Mouse (Mus musculus): Measurements from ENCODE around the gene Kbtbd12. TPM values are rescaled to one million over a fixed set of nuclear protein-coding genes. Genes with fewer than 3 reads are reported as not detected.

Kbtbd12 gene
- polyA plus RNA-seq, 1 experiment from 2014 or later: 0.28 TPM

GRCm38 (mm10) chr6:88675815-88676214, 38.1 kb upstream of the Kbtbd12 start:
- H3K4me2 ChIP-seq (replicated peaks; ENCODE audit: low read depth): no peak overlapping the region
- no peak overlapping the region for H3K9ac ChIP-seq (ENCODE audit: low read length)
- H3K27ac ChIP-seq (replicated peaks): no peak overlapping the region
- no peaks in the 10 kb centered on the region for H3K27me3 ChIP-seq (ENCODE audit: control insufficient read depth, insufficient read depth, low read length)
- no peaks in the 10 kb centered on the region for H3K4me1 ChIP-seq (replicated peaks; ENCODE audit: control insufficient read depth, insufficient read depth)
- H3K9me3 ChIP-seq (ENCODE audit: control insufficient read depth, low read length): no peaks in the 10 kb centered on the region
- DNase-seq (ENCODE audit: low spot score) (no peak), ATAC-seq (ENCODE audit: low FRiP score, low TSS enrichment) (no peak)
- H3K4me3 ChIP-seq (ENCODE audit: low read depth, low read length): no peak overlapping the region
- TF ChIP-seq EP300 (optimal IDR thresholded peaks at IDR 0.05): no peak
- TF ChIP-seq CTCF (IDR thresholded peaks at IDR 0.05; ENCODE audit: low read depth): no peak
- no peaks in the 10 kb centered on the region for H3K36me3 ChIP-seq (ENCODE audit: control insufficient read depth, insufficient read depth, low read length)
- 67% methylated on average over 2 of the region's 2 CpGs for WGBS

GRCm38 (mm10) chr6:88662284-88662683, 24.5 kb upstream of the Kbtbd12 start:
- Histone ChIP-seq H3K27me3 (ENCODE audit: control insufficient read depth, insufficient read depth, low read length) (no peaks in the 10 kb centered on the region), H3K9me3 (ENCODE audit: control insufficient read depth, low read length) (no peaks in the 10 kb centered on the region), H3K9ac (ENCODE audit: low read length) (no peak overlapping the region), H3K36me3 (ENCODE audit: control insufficient read depth, insufficient read depth, low read length) (no peaks in the 10 kb centered on the region), H3K4me3 (ENCODE audit: low read depth, low read length) (no peak overlapping the region), H3K4me2 (replicated peaks; ENCODE audit: low read depth) (no peak overlapping the region), H3K4me1 (replicated peaks; ENCODE audit: control insufficient read depth, insufficient read depth) (no peaks in the 10 kb centered on the region), H3K27ac (replicated peaks) (no peak overlapping the region)
- no peak for DNase-seq (ENCODE audit: low spot score)
- no peak for ATAC-seq (ENCODE audit: low FRiP score, low TSS enrichment)
- WGBS: 89% methylated on average over 3 of the region's 3 CpGs
- TF ChIP-seq EP300 (optimal IDR thresholded peaks at IDR 0.05) (no peak), CTCF (IDR thresholded peaks at IDR 0.05; ENCODE audit: low read depth) (no peak)

- ATAC-seq (ENCODE audit: low FRiP score, low TSS enrichment) (no peak), DNase-seq (ENCODE audit: low spot score) (no peak)
- no peaks in the 10 kb centered on the region for H3K36me3 ChIP-seq (ENCODE audit: control insufficient read depth, insufficient read depth, low read length)
- no peaks in the 10 kb centered on the region for H3K9me3 ChIP-seq (ENCODE audit: control insufficient read depth, low read length)
- no peak for TF ChIP-seq EP300 (optimal IDR thresholded peaks at IDR 0.05)
- no peak for TF ChIP-seq CTCF (IDR thresholded peaks at IDR 0.05; ENCODE audit: low read depth)
- H3K4me2 ChIP-seq (replicated peaks; ENCODE audit: low read depth): no peak overlapping the region
- H3K9ac ChIP-seq (ENCODE audit: low read length): no peak overlapping the region
- H3K4me1 ChIP-seq (replicated peaks; ENCODE audit: control insufficient read depth, insufficient read depth): no peaks in the 10 kb centered on the region
- no peak overlapping the region for H3K27ac ChIP-seq (replicated peaks)
- 86% methylated on average over 2 of the region's 2 CpGs for WGBS
- H3K4me3 ChIP-seq (ENCODE audit: low read depth, low read length): no peak overlapping the region
- H3K27me3 ChIP-seq (ENCODE audit: control insufficient read depth, insufficient read depth, low read length): no peaks in the 10 kb centered on the region
Measured at GRCm38 (mm10) chr6:88661696-88662095, 23.9 kb upstream of the Kbtbd12 start.

GRCm38 (mm10) chr6:88647564-88648295, 10.0 kb upstream of the Kbtbd12 start:
- no peak overlapping the region for H3K4me3 ChIP-seq (ENCODE audit: low read depth, low read length)
- H3K36me3 ChIP-seq (ENCODE audit: control insufficient read depth, insufficient read depth, low read length): no peaks in the 10 kb centered on the region
- no peak overlapping the region for H3K9ac ChIP-seq (ENCODE audit: low read length)
- no peaks in the 10 kb centered on the region for H3K9me3 ChIP-seq (ENCODE audit: control insufficient read depth, low read length)
- 0 out of 2 replicates have a peak overlapping the region, but pooled peaks have one; percentile 13 for H3K27ac ChIP-seq (replicated peaks)
- no peaks in the 10 kb centered on the region for H3K4me1 ChIP-seq (replicated peaks; ENCODE audit: control insufficient read depth, insufficient read depth)
- 57% methylated on average over 4 of the region's 4 CpGs for whole genome bisulfite sequencing
- TF ChIP-seq EP300 (optimal IDR thresholded peaks at IDR 0.05) (no peak), CTCF (IDR thresholded peaks at IDR 0.05; ENCODE audit: low read depth) (no peak)
- ATAC-seq (ENCODE audit: low FRiP score, low TSS enrichment) (no peak), DNase-seq (ENCODE audit: low spot score) (no peak)
- no peaks in the 10 kb centered on the region for H3K27me3 ChIP-seq (ENCODE audit: control insufficient read depth, insufficient read depth, low read length)
- H3K4me2 ChIP-seq (replicated peaks; ENCODE audit: low read depth): no peak overlapping the region

GRCm38 (mm10) chr6:88644786-88645185, 7.0 kb upstream of the Kbtbd12 start:
- Histone ChIP-seq H3K36me3 (ENCODE audit: control insufficient read depth, insufficient read depth, low read length) (no peaks in the 10 kb centered on the region), H3K4me1 (replicated peaks; ENCODE audit: control insufficient read depth, insufficient read depth) (no peaks in the 10 kb centered on the region), H3K4me3 (ENCODE audit: low read depth, low read length) (no peak overlapping the region), H3K9ac (ENCODE audit: low read length) (no peak overlapping the region), H3K27ac (replicated peaks) (no peak overlapping the region), H3K4me2 (replicated peaks; ENCODE audit: low read depth) (no peak overlapping the region), H3K9me3 (ENCODE audit: control insufficient read depth, low read length) (no peaks in the 10 kb centered on the region), H3K27me3 (ENCODE audit: control insufficient read depth, insufficient read depth, low read length) (no peaks in the 10 kb centered on the region)
- ATAC-seq (ENCODE audit: low FRiP score, low TSS enrichment): no peak
- TF ChIP-seq CTCF (IDR thresholded peaks at IDR 0.05; ENCODE audit: low read depth) (no peak), EP300 (optimal IDR thresholded peaks at IDR 0.05) (no peak)
- WGBS: 64% methylated on average over 4 of the region's 4 CpGs
- no peak for DNase-seq (ENCODE audit: low spot score)

GRCm38 (mm10) chr6:88641346-88641920, 3.7 kb upstream of the Kbtbd12 start:
- no peaks in the 10 kb centered on the region for H3K4me1 ChIP-seq (replicated peaks; ENCODE audit: control insufficient read depth, insufficient read depth)
- H3K9ac ChIP-seq (ENCODE audit: low read length): no peak overlapping the region
- H3K27ac ChIP-seq (replicated peaks): no peak overlapping the region
- 68% methylated on average over 4 of the region's 4 CpGs for WGBS
- H3K4me2 ChIP-seq (replicated peaks; ENCODE audit: low read depth): no peak overlapping the region
- no peaks in the 10 kb centered on the region for H3K27me3 ChIP-seq (ENCODE audit: control insufficient read depth, insufficient read depth, low read length)
- no peak for TF ChIP-seq CTCF (IDR thresholded peaks at IDR 0.05; ENCODE audit: low read depth)
- no peak for TF ChIP-seq EP300 (optimal IDR thresholded peaks at IDR 0.05)
- no peaks in the 10 kb centered on the region for H3K36me3 ChIP-seq (ENCODE audit: control insufficient read depth, insufficient read depth, low read length)
- ATAC-seq (ENCODE audit: low FRiP score, low TSS enrichment) (no peak), DNase-seq (ENCODE audit: low spot score) (no peak)
- H3K9me3 ChIP-seq (ENCODE audit: control insufficient read depth, low read length): no peaks in the 10 kb centered on the region
- H3K4me3 ChIP-seq (ENCODE audit: low read depth, low read length): no peak overlapping the region
